Mouse (Mus musculus): ENCODE results near the gene Slc30a5.
"Not testable (repeated sequence)": the region's sequence is repeated elsewhere in the genome, so short reads cannot be mapped to it uniquely, and the experiment has no call there.

The Slc30a5 gene

DNA sequence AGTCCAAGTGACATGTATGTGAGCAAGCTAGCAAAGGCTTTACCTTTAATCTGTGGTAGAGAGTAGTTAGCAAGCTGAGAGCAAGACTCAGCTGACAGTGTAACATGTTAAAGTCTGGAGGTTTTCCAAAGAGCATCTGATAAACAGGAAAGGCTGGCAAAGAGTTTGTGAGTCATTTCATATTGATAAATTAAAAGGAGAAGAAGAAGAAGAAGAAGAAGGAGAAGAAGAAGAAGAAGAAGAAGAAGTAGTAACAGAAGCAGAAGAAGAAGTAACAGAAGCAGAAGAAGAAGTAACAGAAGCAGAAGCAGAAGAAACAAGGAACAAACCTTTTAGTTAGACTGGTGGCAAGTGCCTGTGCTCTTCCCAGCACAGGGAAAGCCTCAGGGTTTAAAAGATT lies 1.6 kb upstream of the Slc30a5 start:
- no peak for DNase-seq

DNA sequence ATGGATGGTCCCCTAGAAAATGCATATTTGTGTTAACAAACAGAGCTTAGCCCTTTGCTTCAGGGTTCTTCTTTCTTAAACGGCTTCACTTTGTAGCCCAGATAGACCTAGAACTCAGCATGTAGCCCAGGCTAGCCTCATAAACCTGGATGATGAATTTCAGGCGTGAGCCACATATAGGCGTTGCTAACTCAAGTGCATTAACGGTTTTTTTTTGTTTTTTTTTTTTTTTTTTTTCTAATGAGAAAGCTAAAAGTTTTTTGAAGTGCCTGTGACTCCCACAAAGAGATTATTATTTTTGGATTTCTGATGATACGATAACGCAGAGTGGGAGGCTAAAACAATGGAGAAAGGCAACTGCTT lies 394 bp upstream of the Slc30a5 start:
- DNase-seq = no peak

DNA sequence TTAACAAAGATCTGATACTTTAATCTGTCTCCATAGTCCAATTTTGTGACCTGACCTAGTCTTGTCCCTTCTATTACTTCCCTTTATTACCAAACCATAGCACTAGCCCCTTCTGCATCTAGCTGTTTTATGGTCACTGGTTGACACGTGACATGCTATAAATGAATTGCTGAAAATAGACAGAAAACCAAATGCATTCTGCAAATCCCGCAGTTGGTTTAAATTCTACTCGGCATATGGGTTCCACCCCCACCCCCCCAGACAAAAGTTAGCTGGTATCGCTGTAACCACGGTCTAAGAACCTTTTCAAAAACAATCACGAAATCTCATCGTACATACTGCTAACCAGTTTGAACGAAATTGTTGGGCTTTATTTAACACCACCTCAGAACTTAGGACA lies 1.0 kb downstream of the Slc30a5 start:
- no peak for DNase-seq

DNA sequence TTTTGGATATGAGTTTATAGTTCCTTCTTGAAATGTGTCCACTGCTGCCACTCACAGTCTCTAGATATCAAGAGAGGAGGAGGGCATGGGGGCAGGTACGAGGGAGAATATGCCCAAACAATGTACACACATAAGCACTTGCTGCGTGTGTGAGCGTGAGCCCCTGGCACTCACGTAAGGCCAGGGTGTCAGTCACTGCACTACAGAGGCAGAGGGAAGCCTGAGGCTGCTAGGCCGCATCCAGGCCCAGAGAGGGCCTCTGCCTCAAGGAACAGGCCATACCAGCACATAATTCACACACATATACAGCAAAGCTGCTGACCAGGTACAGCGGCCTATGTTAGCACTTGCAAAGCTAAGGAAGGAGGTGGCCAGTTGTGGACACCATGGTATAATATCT lies 2.1 kb downstream of the Slc30a5 start:
- no peak for DNase-seq

DNA sequence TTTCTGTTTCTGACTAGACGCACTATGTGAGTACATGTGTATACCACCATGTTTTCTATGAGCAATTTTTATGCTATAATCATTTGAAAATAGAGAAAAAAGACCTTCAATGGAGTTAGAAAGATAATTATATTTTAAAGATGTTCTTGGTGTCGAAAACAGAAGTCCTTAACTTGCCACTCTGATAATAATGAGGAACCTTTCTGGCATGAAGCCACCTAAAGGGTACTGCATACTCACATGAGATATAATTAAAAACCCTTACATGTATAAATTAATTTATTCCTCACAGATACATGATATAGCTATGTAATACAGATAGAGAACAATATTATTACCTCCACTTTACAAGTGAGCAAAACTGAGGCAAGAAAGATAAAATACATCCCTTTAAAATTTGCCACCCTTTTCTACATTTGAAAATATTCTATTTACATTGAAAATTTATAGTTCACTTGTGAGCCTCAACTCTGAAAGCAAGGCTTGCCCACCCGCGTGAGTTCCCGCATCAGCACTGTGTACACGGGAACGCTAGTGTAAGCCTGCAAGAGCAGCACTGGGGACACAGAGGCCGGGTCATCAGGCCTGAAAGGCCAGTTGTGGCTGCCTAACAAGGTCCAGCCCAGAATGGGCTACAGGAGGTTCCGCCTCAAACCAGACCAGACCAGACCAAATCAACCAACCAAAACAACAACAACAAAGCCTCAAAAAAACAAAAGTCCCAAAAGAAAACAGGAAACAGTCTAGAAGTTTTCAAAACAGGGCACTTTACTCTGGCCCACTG lies 7.4 kb downstream of the Slc30a5 start:
- no peak for DNase-seq

DNA sequence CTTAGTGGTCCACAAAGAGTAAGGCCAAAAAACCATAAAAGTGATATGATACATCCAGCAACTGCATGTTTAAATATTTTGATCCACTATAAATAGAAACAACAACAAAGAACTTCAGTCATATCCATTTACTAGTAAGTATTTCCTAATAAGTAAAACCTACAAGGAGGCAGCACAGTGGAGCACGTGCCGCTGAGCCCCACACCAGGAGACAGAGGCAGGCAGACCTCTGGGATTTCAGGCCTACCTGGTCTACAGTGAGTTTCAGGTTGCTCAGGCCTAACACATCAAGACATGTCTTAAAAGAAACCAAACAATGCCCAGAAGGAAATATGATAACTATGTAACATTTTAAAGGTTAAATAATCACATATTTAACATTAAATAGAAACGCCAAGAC lies 8.3 kb downstream of the Slc30a5 start:
- no peak for DNase-seq

DNA sequence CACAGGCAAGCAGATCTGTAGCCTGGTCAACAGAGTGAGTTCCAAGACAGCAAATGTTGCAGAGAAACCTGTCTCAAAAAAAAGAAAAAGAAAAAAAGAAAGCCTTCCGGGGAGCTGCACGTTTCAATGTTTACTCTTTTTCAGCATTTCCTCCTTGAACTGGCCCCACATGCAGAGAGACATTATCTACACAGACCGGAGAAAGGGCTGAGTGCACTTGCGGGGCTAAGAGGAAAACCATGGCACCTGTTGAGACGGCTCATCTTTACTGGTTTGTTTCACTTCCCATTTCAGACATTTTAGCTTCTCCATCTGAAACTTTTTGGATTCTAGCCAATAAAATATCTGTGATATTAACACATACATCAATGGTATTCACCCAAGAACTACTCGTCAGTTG lies 8.9 kb downstream of the Slc30a5 start:
- DNase-seq = no peak

DNA sequence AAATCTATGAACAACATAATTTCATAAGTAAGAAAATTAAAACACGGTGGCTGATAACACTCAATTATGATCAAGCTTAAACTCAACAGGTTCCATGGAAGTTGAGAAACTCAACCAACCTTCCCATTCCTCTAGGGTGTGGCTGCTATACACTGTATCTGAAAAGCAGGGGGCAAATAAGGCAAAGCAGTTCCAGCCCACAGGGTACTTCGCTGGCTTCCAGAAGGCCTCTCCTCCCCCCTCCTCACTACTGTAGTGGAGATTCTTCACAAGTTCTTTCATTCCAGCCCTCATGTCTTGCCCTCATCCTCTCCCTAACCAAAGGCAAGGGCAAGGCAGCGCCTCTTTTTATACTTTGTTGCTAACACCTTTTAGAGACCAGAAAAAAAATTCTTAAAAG lies 9.4 kb downstream of the Slc30a5 start:
- no peak for DNase-seq

DNA sequence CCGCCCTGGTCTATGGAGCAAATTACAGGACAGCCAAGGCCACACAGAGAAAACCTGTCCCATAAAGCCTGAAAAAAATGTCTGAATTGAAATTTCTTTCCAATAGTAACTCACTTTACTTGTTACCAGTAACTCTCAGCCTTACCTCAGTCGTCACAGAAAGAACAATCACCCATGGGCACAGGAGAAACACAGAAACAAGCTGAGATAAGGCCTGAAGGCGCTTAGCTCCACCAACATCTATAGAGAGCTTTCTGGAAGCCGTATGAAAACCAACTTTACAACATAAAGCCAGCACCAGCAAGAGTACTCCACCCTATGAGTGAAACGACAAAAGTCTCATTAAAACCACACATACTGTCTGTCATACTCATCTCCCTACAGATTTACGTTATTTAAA lies 18.8 kb downstream of the Slc30a5 start:
- no peak for DNase-seq

DNA sequence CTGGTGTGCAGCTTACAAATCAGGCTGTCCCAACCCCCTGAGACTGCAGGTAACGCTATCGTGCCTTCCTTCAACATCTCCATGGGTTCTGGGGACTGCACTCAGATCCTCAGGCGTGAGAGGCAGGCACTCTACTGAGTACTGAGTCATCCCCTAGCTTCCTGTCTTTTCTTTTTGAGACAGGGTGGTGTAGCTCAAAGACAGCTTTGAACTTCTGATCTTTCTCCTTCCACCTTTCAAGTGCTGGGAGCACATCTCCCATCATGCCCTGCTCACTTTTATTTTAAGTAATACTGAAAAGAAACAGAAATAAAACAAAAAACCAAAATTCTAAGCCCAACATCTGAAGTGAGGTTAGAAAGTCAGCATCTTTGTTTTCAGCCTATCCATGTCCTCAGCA lies 27.5 kb downstream of the Slc30a5 start:
- DNase-seq = no peak

DNA sequence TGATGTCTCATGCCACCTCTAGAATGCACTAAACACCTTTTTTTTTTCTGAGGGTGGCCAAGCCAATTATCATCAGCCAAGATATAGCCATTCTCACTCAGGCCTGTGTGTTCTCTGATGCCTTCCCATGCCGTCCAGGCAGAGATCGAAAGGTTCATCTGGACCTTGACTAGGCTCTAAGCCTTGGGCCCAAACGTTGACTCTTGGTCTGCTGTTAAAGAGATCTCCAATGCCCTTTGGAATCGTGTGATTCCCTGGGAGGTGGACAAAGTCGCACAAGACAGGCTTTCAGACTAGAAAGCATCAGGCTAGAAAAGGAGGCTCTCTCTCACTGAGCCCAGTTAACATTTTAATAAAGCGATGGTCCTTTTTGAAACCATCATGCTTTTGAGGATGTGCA lies 36.1 kb downstream of the Slc30a5 start:
- DNase-seq = no peak

DNA sequence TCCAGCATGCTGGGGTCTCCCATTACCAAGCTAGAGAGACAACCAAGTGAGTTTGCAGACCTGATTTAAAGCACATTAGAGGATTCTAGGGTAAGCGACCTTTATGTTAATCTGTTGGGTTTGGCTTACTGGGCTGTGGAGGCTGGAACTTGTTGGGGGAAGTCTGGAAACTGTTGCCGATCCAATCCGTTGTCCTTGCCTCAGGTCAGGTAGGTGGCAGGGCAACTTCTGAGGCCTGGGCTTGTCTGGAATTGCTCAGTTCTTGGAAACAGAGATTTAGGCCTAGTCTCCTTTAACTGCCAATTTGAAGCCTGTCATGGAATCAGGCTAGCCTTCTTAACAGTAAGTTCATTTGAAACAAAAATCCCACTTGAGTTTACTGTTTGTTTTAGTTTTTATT lies 44.1 kb downstream of the Slc30a5 start:
- no peak for DNase-seq

DNA sequence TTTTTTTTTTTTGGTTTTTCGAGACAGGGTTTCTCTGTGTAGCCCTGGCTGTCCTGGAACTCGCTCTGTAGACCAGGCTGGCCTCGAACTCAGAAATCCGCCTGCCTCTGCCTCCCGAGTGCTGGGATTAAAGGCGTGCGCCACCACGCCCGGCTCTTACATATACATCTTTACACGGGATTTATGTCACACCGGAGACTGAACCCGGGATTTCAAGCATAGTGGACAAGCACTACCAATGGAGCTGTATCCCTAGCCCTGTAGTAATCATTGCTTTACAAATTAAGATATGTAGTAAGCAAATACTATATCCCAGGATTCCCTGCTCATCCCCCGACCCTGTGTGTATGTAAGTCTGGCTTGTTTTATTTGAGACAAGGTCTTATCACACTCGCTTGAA lies 45.2 kb downstream of the Slc30a5 start:
- not testable (repeated sequence) for DNase-seq

DNA sequence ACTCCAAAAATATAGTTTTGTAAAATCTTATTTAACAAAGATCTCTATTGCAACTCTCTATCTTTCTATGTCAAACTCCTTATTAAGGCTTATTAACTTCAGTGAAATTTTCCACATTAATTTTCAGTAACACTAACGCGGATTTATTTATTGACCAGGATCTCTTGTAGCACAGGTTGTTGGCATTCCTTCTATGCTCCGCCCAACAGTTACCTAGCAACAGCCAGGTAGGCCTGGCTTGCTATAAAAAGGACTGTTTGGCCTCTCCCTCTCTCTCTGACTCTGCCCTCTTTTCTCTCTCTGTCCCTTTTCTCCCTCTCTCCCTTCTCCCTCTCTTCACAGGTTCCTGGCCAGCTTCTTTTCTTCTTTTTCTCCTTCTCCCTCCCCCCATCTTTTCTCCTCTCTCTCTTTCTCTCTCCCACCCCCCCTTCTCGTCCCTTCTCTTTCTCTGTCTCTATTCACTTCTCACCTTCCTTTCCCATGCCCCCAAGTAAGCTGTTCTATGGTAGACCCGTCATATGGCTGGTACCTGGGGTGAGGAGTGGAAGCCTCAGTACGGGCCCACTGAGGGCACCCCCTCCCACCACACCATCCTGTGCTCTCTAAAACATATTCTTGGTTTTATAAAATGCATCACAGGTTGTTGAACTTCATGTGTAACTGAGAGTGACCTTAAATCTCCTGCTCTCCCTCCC lies 45.8 kb downstream of the Slc30a5 start:
- no peak for DNase-seq

DNA sequence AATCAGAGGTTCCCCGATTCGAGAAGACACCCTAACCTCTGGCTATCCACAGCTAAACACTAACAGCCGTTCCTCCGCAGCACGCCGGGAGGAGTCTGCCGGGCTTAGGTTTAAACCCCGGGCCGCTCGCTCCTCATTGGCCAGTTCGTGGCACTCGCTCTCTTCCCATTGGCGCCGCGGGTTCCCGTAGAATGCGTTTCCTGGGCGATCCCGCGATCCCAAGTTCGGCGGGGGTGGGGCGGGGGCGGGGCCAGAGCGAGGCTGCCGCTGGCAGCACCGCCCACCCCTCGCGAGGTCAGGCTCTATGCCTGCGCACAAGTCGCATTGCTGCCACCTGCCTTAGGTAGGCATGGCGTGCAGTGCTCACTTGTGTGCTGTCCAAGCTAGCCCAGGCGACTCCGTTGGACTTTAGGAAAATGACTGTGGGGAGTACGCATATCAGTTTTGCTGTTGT lies 46.8 kb downstream of the Slc30a5 start, which contains the start of gene Ccnb1:
Gene Ccnb1 (minus strand): TSS at position 157 of the 454 bp plus-strand sequence.
- DNase-seq = peak; percentile 97

DNA sequence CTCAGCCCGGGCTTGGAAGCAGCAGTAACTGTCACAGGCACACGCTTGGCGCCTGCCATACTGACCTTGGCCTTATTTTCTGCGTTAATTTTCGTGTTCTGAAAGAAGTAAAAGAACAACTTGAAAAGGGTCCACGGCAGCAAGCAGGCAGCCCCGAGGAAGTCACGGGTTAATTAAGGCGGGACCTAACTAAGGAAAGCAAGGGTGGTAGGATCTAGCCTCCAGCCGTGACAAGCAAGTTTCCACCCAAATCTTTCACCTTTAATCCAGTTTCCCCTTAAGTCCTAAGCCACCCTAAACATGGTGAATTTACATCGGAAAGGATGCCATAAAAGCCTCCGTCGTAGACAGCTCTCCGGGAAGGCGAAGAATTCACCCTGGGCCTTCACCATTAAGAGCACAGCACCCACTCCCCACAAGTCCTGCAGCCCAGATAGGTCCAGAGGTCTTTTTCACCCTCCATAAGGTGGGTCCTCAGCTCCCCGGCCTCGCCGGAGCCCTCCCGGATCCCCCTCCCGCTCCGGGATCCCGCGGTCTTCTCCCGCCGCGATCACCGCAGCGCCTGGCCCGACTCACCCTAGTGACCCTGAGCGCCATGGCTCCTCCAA lies 47.3 kb downstream of the Slc30a5 start:
- peak; percentile 8 for DNase-seq

DNA sequence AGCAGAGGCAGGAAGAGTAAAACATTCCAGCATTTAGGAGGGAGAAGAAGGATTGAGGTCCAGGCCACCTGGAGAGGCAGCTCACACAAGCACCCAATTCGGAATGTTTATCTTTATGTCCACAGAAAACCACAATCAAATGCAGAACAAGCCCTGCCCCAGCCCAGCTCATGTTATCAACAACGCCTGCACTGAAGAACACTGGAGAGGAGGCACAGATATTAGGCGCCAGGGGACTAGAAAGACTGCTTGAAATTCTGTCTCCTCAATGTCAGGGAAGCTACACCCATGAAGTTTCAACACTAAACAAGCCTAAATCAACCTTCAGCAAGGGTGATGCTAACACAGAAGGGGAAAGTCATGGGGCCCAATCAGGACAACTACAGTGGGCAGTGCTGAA lies 55.7 kb downstream of the Slc30a5 start:
- no peak for DNase-seq

DNA sequence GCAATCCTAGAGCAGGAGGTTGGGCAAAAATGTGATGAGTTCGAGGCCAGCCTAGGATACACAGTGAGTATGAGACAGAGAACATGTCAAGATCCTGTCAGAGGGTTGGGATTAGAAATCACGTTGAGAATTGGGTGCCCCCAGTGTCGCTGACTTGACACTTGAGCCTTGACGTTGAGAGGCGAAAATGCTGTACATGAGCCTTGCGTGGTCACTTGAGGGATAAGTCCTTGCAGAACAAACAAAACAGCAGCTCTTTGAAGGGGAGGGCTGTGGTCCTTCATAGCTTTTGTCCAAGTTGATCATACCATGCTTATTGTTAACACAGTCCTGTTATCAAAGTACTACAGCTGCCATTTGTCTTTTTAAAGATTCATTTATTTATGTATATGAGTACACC lies 56.5 kb downstream of the Slc30a5 start:
- no peak for DNase-seq

DNA sequence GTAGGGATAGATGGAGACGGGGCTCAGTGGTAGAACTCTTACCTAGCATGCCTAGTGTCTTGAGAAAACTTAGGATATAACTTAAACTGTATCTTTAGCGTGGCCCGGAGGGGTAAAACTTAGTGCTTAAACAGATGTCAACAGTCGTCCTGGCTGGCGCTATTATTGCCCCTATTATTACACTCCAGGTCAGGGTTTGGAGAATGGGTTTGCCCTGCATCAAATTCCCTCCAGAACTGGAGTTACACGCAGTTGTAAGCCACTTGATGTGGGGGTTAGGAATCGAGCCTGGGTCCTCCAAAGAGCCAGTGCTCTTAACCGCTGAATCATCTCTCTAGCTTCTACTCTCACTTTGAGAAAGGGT lies 57.2 kb downstream of the Slc30a5 start:
- DNase-seq = no peak

DNA sequence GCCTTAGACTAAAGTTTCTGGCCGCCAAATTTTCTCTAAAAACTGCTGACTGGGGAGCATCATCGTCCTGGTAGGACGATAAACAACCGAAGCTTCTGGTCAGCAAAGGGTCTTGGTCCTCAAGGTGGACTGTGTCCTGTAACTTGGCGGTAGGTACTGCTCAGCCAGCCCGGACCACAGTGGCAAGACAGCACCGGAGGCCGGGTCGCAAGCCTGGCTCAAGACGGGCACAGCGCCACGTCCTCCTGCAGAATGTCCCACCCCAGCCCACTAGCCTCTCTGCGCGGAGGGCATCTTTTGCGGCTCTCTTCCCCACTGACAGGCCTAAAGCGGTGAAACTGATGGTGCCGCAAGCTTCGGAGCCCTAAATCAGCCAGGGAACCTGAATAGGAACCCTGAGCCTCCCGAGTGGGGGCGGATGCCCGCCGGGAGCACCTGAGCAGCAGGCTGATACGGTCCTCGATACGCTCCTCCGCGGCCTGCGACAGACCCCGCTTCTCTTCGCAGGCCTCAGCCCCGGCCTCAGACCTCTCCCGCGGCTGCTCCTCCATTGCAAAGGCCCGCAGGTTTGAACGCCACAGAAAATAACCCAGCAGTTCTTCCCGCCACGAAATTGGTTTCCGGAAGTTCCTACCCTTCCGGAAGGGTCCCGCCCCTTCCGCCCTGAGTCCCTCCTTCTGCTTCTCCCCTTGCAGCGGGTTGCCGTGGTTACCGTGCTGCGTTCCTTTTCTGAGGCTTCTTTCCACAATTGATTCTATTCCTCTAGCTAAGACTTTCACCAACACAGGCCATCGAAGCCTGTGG lies 57.8 kb downstream of the Slc30a5 start, which contains the start of gene Cenph:
Gene Cenph (minus strand): TSS at position 648 of the 804 bp plus-strand sequence.
- DNase-seq = peak; percentile 93

DNA sequence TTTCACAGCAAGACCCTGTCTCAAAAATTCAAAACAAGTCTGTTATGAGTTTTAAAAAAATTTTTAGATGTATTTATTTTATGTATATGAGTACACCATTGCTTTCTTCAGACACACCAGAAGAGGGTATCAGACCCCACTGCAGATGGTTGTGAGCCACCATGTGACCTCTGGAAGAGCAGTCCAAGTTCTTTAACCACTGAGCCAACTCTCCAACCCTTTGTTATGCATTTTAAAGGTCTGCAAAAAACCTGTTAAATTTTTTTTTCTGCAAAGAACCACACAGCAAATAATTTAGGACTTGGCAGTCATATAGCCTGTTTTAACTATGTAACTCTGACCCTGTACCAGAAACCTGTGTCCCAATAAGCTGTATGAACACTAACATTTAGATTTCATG lies 58.5 kb downstream of the Slc30a5 start:
- no peak for DNase-seq

DNA sequence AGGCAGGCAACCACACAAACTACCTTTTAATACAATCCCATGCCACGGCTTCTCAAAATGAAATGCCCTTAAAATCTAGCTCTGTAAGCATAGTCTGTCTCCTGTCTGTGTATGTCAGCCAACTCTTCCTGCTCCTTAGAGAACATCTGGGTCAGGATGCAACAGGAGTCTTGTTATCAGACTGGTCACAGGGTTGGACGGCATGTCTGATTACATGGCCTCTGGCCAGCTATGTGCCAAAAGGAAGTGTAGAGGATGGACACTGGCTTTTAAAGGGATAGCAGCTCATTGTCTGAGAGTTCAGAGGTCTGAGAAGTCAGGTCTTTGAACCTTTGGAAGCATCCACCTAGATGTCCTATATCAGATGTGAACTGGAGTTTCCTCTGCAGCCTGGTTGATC lies 77.9 kb downstream of the Slc30a5 start:
- DNase-seq = no peak

DNA sequence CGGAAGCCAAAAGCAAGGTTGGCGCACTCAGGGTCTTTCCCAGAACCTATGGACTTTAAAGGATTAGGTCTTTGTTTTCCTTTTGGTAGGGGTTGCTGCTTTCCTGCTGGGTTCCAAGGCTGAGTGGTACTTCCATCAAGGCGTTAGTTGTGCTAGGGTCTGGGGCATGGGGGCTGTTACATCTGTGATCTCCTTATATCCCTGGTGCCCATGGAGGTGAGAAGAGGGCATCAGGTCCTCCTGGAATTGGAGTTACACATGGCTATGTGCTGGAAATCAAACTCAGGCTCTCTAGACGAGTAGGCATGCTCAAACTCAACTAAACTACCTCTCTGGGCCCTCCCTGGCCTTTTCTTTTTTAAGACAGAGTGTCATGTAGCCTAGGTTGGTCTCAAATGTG lies 79.0 kb downstream of the Slc30a5 start:
- DNase-seq = no peak
